Mouse (Mus musculus) myocyte (in vitro differentiated cells): ENCODE data around the gene Ptges2. TPM values are rescaled to one million over a fixed set of nuclear protein-coding genes. Genes with fewer than 3 reads are reported as not detected.

Experiments used
- H3K27me3 ChIP-seq: one replicate; pipeline ENCODE4 v1.6.1; 2011; ENCODE audit not compliant: control insufficient read depth, insufficient read depth, insufficient read length
- H3K36me3 ChIP-seq: one replicate; pipeline ENCODE4 v1.6.1; 2011; ENCODE audit not compliant: control insufficient read depth, insufficient read depth
- H3K4me2 ChIP-seq: one replicate; pipeline ENCODE4 v1.6.1; 2011; ENCODE audit warnings: low read depth, control low read depth
- H3K4me3 ChIP-seq: one replicate; pipeline ENCODE4 v1.5.1; 2011; ENCODE audit warnings: mild to moderate bottlenecking, control low read depth, moderate library complexity
- H3K79me2 ChIP-seq: one replicate; pipeline ENCODE4 v1.6.1; 2011; ENCODE audit not compliant: control insufficient read depth, insufficient read depth
- H3ac ChIP-seq: one replicate; pipeline ENCODE4 v1.6.1; 2011; ENCODE audit not compliant: control insufficient read depth, insufficient read length
- CEBPB ChIP-seq: IDR thresholded peaks from 2 replicates; pipeline ENCODE4 v1.6.1; 2011; ENCODE audit warnings: mild to moderate bottlenecking, moderate library complexity; ENCODE audit not compliant: poor library complexity, insufficient read depth, severe bottlenecking
- E2F4 ChIP-seq: IDR thresholded peaks from one replicate; pipeline ENCODE4 v1.6.1; 2011; ENCODE audit warnings: mild to moderate bottlenecking, control low read depth, moderate library complexity; ENCODE audit not compliant: insufficient read depth
- MAX ChIP-seq: IDR thresholded peaks from one replicate; pipeline ENCODE4 v1.6.1; 2011; ENCODE audit warnings: low read depth, mild to moderate bottlenecking, control low read depth
- MYOD1 ChIP-seq, 3 experiments: IDR thresholded peaks; one replicate each; pipeline ENCODE4 v1.6.1; 2011; ENCODE audit warnings: control low read depth in 2 of 3, low read depth in 2 of 3, mild to moderate bottlenecking in 2 of 3, moderate library complexity in 1 of 3; ENCODE audit not compliant: insufficient read length in 2 of 3, control insufficient read depth in 1 of 3
- MYOG ChIP-seq, 3 experiments: IDR thresholded peaks; one replicate each; pipeline ENCODE4 v1.6.1; 2011; ENCODE audit warnings: control low read depth in 2 of 3, low read depth in 2 of 3, mild to moderate bottlenecking in 2 of 3; ENCODE audit not compliant: insufficient read length in 2 of 3, control insufficient read depth in 1 of 3, insufficient read depth in 1 of 3
- POLR2A ChIP-seq: IDR thresholded peaks from one replicate; pipeline ENCODE4 v1.6.1; 2011; ENCODE audit warnings: low read depth, mild to moderate bottlenecking, control low read depth, moderate library complexity; ENCODE audit not compliant: insufficient read length
- POLR2AphosphoS2 ChIP-seq: IDR thresholded peaks from one replicate; pipeline ENCODE4 v1.6.1; 2011; ENCODE audit warnings: low read depth, control low read depth; ENCODE audit not compliant: insufficient read length
- REST ChIP-seq: IDR thresholded peaks from one replicate; pipeline ENCODE4 v1.6.1; 2011; ENCODE audit warnings: mild to moderate bottlenecking, control low read depth, moderate library complexity; ENCODE audit not compliant: insufficient read depth, insufficient read length
- SRF ChIP-seq: IDR thresholded peaks from one replicate; pipeline ENCODE4 v1.6.1; 2011; ENCODE audit warnings: low read depth; ENCODE audit not compliant: control insufficient read depth, insufficient read length
- TCF12 ChIP-seq: IDR thresholded peaks from one replicate; pipeline ENCODE4 v1.6.1; 2011; ENCODE audit warnings: mild to moderate bottlenecking, control low read depth; ENCODE audit not compliant: poor library complexity, insufficient read depth, severe bottlenecking
- TCF3 ChIP-seq: IDR thresholded peaks from one replicate; pipeline ENCODE4 v1.6.1; 2011; ENCODE audit warnings: low read depth, control low read depth; ENCODE audit not compliant: insufficient read length
- USF1 ChIP-seq: IDR thresholded peaks from one replicate; pipeline ENCODE4 v1.6.1; 2011; ENCODE audit warnings: low read depth, mild to moderate bottlenecking, control low read depth, moderate library complexity
- polyA plus RNA-seq: library from polyadenylated mRNA; unstranded; fragments of >200 nt; fragmentation: generic; extraction: Trizol; gene quantifications from one replicate; pipeline ENCODE4 v1.2.1, GENCODE M21; 2012; ENCODE audit warnings: missing spikeins

Ptges2 gene
- polyA plus RNA-seq, 1 experiment, result 50.6 TPM

GRCm38 (mm10) chr2:32351471-32351961 is 44.2 kb upstream of the Ptges2 start:
- no peaks in the 10 kb centered on the region for H3K27me3 ChIP-seq
- TF ChIP-seq USF1 (peak; percentile 25), MYOD1 (IDR thresholded peaks at IDR 0.05; ENCODE audit: control insufficient read depth in 1 of 3, insufficient read length in 2 of 3, low read depth in 2 of 3) (peak in 1 of 3 experiments; percentile 13), CEBPB (no peak), TCF12 (no peak), SRF (no peak), E2F4 (no peak), POLR2A (no peak), MYOG (IDR thresholded peaks at IDR 0.05; ENCODE audit: control insufficient read depth in 1 of 3, insufficient read depth in 1 of 3, insufficient read length in 2 of 3, low read depth in 2 of 3) (peak in 1 of 3 experiments; percentile 27), POLR2AphosphoS2 (no peak), TCF3 (no peak), REST (no peak), MAX (no peak)
- no peaks in the 10 kb centered on the region for H3K79me2 ChIP-seq
- H3K36me3 ChIP-seq, result no peaks in the 10 kb centered on the region
- peak overlapping the region; percentile 33 for H3K4me3 ChIP-seq
- H3K4me2 ChIP-seq, result peak overlapping the region; percentile 90
- no peak overlapping the region for H3ac ChIP-seq

GRCm38 (mm10) chr2:32352151-32353006 is 43.3 kb upstream of the Ptges2 start, which contains the start of gene Ciz1:
Gene Ciz1, plus strand, starts transcription at chr2:32352327.
- TF ChIP-seq TCF3 (no peak), SRF (no peak), E2F4 (no peak), CEBPB (no peak), MAX (no peak), TCF12 (no peak), USF1 (no peak), POLR2A (no peak), MYOG (IDR thresholded peaks at IDR 0.05; ENCODE audit: control insufficient read depth in 1 of 3, insufficient read depth in 1 of 3, insufficient read length in 2 of 3, low read depth in 2 of 3) (no peak), REST (no peak), POLR2AphosphoS2 (no peak), MYOD1 (IDR thresholded peaks at IDR 0.05; ENCODE audit: control insufficient read depth in 1 of 3, insufficient read length in 2 of 3, low read depth in 2 of 3) (no peak)

GRCm38 (mm10) chr2:32353007-32353542 is 42.6 kb upstream of the Ptges2 start, which contains the start of gene Dnm1:
Gene Dnm1, minus strand, starts transcription at chr2:32353338.
- Histone ChIP-seq H3K36me3 (no peaks in the 10 kb centered on the region), H3K27me3 (no peaks in the 10 kb centered on the region), H3K4me2 (peak within 1 kb of the TSS; percentile 90), H3K79me2 (no peaks in the 10 kb centered on the region), H3ac (peak within 1 kb of the TSS; percentile 6), H3K4me3 (peak within 1 kb of the TSS; percentile 33)
- no peak for TF ChIP-seq USF1
- peak; percentile 9 for TF ChIP-seq POLR2AphosphoS2

More at GRCm38 (mm10) chr2:32352151-32353006, 43.3 kb upstream of the Ptges2 start, which contains the start of gene Ciz1:
- Histone ChIP-seq H3K79me2 (no peaks in the 10 kb centered on the region), H3K4me3 (peak within 1 kb of the TSS; percentile 33), H3K4me2 (peak within 1 kb of the TSS; percentile 90), H3K27me3 (no peaks in the 10 kb centered on the region), H3K36me3 (no peaks in the 10 kb centered on the region), H3ac (peak within 1 kb of the TSS; percentile 6)

GRCm38 (mm10) chr2:32353836-32354235 is 41.9 kb upstream of the Ptges2 start:
- no peaks in the 10 kb centered on the region for H3K79me2 ChIP-seq
- peak overlapping the region; percentile 90 for H3K4me2 ChIP-seq
- H3K36me3 ChIP-seq, result no peaks in the 10 kb centered on the region
- TF ChIP-seq POLR2AphosphoS2, result no peak
- no peak for TF ChIP-seq MYOD1 (IDR thresholded peaks at IDR 0.05; ENCODE audit: control insufficient read depth in 1 of 3, insufficient read length in 2 of 3, low read depth in 2 of 3)
- no peak for TF ChIP-seq TCF3
- no peak for TF ChIP-seq MAX
- no peak for TF ChIP-seq REST
- TF ChIP-seq SRF, result no peak
- no peaks in the 10 kb centered on the region for H3K27me3 ChIP-seq
- no peak overlapping the region for H3ac ChIP-seq
- H3K4me3 ChIP-seq, result peak overlapping the region; percentile 33
